Mouse (Mus musculus): ENCODE results near the gene Fam171a2.
"Not testable (repeated sequence)": the region's sequence is repeated elsewhere in the genome, so short reads cannot be mapped to it uniquely, and the experiment has no call there.

Fam171a2 gene

GRCm38 (mm10) chr11:102410345-102410744, 37.1 kb downstream of the Fam171a2 start:
- DNase-seq (ENCODE audit: low spot score in 2 of 2): not testable (repeated sequence)

GRCm38 (mm10) chr11:102409795-102410330, 37.6 kb downstream of the Fam171a2 start:
- no peak for DNase-seq (ENCODE audit: low spot score in 2 of 2)

DNA sequence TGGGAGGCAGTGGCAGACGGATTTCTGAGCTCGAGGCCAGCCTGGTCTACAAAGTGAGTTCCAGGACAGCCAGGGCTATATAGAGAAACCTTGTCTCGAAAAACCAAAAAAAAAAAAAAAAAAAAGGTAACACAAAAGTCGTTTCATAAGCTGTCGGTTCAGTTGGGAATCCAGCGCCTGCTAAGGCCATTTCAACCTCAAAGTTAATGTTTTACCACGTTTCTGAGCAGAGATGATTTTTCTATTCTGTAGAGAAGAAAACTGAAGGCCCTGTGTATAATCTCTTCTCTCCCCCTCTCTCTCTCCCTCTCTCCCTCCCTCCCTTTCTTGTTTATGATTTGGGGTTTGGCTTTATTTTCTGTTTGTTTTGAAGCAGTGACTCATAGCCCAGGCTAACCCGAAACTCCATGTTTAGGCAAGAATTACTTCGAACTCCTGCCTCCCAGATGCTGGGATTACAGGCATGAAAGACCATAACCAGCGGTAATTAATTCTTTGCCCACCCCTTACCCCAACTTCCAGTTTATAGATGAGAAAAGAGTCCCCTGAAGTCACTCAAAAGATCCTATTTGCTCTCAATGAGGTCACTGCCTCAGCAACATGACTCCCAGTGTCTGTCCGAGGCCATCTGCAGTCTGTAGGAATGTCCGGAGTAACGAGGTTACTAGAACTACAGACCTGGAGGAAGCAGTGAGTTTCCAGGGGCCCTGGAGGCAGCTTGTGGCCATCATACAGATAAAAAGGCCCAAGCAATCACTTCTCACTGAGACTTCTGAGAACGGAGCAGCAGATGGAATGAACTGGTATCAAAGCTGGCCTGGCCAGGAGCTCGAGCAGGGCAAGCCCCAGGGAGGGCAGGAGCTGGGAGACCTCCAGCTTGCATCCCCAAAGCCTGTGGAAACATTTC, 38.3 kb downstream of the Fam171a2 start:
- DNase-seq (ENCODE audit: low spot score in 2 of 2): no peak

DNA sequence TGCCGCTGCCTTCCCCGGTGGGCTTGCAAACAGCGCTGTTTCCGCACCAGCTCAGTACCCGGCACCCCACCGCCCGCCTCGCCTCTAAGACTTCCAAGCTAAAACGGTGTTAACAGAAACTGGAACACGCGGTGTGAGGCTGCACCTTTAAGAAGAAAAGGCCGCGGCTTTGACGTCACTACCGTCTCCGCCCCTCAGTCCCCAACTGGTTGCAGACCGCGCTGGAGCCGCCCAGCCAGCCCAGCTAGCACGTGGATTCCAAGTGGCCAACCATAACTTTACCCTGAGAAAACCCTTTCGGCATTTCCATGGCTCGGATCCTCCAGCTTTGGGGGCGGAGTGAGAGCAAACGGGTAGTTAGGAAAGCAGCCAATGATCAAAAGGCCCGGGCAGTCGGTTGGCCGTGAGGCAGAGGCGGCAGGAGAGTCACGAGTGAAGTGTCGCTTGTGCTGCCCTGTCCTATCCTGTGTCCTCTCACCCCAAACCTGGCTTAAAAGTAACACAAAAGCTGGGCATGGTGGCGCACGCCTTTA, 39.1 kb downstream of the Fam171a2 start:
- peak; percentile 96 to 98 for DNase-seq (ENCODE audit: low spot score in 2 of 2)

GRCm38 (mm10) chr11:102407834-102408215, 39.7 kb downstream of the Fam171a2 start, which contains the start of gene Slc25a39:
TSS of gene Slc25a39 (minus strand) at chr11:102407946.
- no peak for DNase-seq (ENCODE audit: low spot score in 2 of 2)

GRCm38 (mm10) chr11:102406900-102407833, 40.3 kb downstream of the Fam171a2 start:
- DNase-seq (ENCODE audit: low spot score in 2 of 2): peak; percentile 84 to 87

DNA sequence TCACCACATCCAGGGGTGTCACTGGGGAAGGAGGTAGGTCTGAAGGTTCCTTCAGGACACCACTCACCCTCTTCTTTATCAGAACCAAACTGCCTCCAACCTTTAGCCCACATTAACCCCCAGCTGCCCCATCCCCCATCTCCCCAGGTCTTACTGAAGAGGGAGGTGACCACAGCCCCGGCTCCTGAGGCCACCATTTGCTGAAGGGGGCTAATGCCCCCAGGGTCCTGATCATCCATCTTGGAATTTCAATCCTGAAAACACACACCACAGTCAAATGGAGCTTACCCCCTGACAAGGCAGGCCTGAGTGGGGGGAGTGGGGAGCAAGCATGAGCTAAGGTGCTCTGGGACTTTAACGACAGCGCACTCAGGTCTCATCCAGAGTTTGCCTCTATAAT, 41.1 kb downstream of the Fam171a2 start:
- DNase-seq (ENCODE audit: low spot score in 2 of 2): no peak

DNA sequence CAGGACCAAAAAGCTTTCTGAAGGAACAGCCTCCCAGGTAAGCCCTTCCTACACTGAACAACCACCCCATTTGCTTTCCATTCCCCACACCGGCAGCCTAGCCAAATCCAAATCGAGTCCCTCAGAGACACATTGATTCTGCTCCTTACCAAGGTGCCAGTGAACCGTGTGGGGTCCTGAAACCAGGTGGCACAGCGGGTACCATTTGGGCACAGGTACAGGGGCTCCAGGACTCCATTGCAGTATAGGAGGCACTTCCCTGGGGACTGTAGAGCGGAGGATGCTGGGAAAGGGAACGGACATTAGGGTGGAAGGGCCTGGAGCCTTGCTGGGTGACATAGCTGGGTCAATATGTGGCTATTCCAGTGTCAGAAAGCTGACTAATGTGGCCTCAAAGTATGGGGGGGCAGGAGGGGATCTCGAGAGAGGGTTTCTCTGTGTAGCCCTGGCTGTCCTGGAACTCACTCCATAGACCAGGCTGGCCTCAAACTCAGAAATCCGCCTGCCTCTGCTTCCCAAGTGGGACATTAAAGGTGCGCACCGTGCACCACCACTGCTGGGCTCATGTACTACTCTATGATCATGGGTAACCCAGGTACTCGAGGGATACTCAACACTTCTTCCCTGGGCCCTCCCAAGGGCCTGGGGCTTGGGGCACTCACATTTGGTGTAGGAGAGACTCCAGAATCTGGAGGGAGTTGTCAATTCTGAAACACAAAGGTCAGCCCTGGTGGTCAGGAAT, 41.8 kb downstream of the Fam171a2 start:
- no peak for DNase-seq (ENCODE audit: low spot score in 2 of 2)

GRCm38 (mm10) chr11:102404161-102405010, 43.1 kb downstream of the Fam171a2 start:
- no peak for DNase-seq (ENCODE audit: low spot score in 2 of 2)

DNA sequence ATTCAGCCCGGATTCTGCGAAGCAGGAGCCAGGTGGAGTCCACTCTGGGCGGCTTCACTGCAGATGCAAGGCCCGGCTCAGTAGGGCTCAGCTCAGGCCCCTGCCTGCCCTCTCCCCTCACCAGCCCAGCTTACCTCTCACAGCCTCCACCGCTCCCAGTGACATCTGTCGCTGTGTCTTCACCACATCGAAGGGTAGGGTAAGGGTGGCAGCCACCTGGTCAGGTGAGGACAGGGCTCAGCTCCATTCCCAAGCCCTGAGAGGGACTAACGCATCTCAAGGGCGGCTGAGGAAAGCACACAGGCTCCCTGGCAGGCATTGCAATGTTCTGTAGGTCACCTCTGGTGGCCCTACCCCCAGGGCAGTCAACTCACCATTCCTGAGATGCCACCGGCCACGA, 43.8 kb downstream of the Fam171a2 start:
- no peak for DNase-seq (ENCODE audit: low spot score in 2 of 2)

DNA sequence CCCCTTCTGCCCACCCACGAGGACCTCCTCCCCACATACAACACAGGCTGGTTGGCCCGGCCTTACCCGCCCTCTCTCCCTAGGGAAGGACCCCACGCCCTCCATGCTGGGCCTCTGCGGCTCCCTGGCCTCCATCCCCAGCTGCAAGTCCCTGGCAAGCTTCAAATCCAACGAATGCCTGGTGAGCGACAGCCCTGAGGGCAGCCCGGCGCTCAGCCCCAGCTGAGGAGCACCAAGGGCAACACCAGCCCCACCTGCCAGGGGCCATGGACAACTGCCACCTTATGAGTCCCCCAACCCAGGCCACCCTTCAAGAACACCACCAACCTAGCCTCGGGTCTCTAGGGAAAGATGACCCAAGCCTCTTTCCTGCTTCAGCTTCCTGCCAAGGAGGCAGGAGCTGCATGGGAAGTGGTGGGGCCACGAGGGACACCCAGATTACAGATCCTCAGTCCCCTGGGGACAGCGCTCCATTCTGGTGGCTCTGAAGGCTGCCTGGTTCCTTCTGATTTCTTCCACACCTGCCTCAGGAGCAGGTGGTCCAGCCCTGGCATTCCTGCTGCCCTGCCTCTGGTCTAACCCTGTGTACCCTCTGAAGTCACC, 45.5 kb downstream of the Fam171a2 start:
- no peak for DNase-seq (ENCODE audit: low spot score in 2 of 2)

- no peak for DNase-seq (ENCODE audit: low spot score in 2 of 2)
Observed at GRCm38 (mm10) chr11:102400513-102401084, 46.9 kb downstream of the Fam171a2 start.

DNA sequence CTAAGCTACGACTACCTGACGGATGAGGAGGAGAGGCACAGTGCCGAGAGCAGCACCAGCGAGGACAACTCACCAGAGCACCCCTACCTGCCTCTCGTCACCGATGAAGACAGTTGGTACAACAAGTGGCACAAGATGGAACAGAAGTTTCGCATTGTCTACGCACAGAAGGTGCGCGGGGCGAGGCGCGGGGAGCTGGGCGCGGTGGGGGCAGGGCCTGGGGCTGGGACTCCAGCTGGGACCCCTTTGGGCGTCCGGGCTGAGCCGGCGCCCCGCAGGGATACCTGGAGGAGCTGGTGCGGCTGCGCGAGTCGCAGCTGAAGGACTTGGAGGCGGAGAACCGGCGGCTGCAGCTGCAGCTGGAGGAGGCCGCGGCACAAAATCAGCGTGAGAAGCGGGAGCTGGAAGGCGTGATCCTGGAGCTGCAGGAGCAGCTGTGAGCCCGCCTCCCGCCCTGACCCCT, 47.8 kb downstream of the Fam171a2 start:
- DNase-seq (ENCODE audit: low spot score in 2 of 2): no peak

DNA sequence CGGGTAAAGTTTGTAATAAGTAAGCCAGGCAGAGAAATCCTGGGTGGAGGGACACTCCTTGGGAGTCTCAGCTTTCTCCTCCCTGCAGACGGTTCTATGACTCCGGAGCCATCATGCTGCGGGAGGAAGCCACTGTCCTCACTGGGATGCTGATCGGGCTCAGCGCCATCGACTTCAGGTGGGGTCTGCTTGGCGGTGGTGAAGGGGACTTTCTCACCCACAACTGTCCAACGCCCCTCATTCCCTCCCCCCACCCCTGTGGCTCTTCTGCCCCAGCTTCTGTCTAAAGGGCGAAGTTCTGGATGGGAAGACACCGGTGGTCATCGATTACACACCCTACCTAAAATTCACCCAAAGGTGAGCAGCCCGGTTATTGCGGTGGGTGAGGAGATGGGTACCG, 48.4 kb downstream of the Fam171a2 start:
- no peak for DNase-seq (ENCODE audit: low spot score in 2 of 2)

GRCm38 (mm10) chr11:102398007-102398825, 49.3 kb downstream of the Fam171a2 start:
- DNase-seq (ENCODE audit: low spot score in 2 of 2): peak in 1 of 2 experiments; percentile 58

GRCm38 (mm10) chr11:102396671-102397141, 50.8 kb downstream of the Fam171a2 start:
- peak; percentile 63 to 65 for DNase-seq (ENCODE audit: low spot score in 2 of 2)

DNA sequence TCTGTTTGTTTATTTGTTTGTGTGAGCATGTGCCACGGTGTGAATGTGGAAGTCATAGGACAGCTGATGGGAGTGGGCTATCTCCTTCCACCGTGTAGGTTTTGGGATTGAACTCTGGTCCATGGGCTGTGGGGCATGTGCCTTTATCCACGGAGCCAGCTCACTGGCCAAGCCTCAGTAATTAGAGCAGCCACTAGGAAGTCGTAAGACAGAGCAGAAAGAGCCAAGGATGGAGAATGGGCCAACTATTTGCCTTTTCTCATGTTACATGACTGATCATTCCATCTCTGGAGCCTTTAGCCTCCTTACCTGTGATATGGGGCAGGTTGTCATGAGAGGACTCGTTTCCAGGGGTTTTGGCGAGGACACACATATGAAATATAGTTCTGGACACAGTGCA, 51.2 kb downstream of the Fam171a2 start:
- no peak for DNase-seq (ENCODE audit: low spot score in 2 of 2)

- DNase-seq (ENCODE audit: low spot score in 2 of 2): no peak
Observed at GRCm38 (mm10) chr11:102395250-102395649, 52.2 kb downstream of the Fam171a2 start.
